Mouse (Mus musculus) forebrain, embryonic 10.5 days (tissue): ENCODE measurements around the gene Akr1b3. TPM values are rescaled to one million over a fixed set of nuclear protein-coding genes. Genes with fewer than 3 reads are reported as not detected.
"Not testable (repeated sequence)": the region's sequence is repeated elsewhere in the genome, so short reads cannot be mapped to it uniquely, and the experiment has no call there.

Experiments used
- DNase-seq: peaks from one replicate; pipeline ENCODE4 v3.0.0-alpha.2; 2017; ENCODE audit warnings: low spot score; ENCODE audit errors: extremely low spot score
- H3K27ac ChIP-seq: fragments of 300-500 bp; sonication (generic); 2 replicates; pipeline ENCODE4 v1.5.1; 2016; ENCODE audit warnings: mild to moderate bottlenecking
- H3K27me3 ChIP-seq: fragments of 300-500 bp; sonication (generic); 2 replicates; pipeline ENCODE4 v1.6.1; 2016; ENCODE audit warnings: mild to moderate bottlenecking; ENCODE audit not compliant: poor library complexity, severe bottlenecking
- H3K36me3 ChIP-seq: fragments of 300-500 bp; sonication (generic); replicated peaks from 2 replicates; pipeline ENCODE4 v1.6.1; 2016; ENCODE audit warnings: mild to moderate bottlenecking, moderate library complexity
- H3K4me1 ChIP-seq: fragments of 300-500 bp; sonication (generic); 2 replicates; pipeline ENCODE4 v1.6.1; 2016
- H3K4me3 ChIP-seq: fragments of 300-500 bp; sonication (generic); 2 replicates; pipeline ENCODE4 v1.5.1; 2016; ENCODE audit warnings: mild to moderate bottlenecking, moderate library complexity
- H3K9me3 ChIP-seq: fragments of 300-500 bp; sonication (generic); 2 replicates; pipeline ENCODE4 v1.6.1; 2016; ENCODE audit warnings: mild to moderate bottlenecking, moderate library complexity
- WGBS: fragments of 180-500 bp; shearing (Covaris S2); methylation state at CpG from one replicate; pipeline ENCODE4 v1.1.7; 2016; 5-methylcytosine and 5-hydroxymethylcytosine counted together
- polyA plus RNA-seq: library from polyadenylated mRNA; unstranded; fragments of >200 nt; fragmentation: Nextera tagmentation; extraction: Ambion mirVana; gene quantifications from 2 replicates; pipeline ENCODE4 v1.2.1, GENCODE M21; 2016

Gene Akr1b3
- polyA plus RNA-seq, 1 experiment from 2014 or later = 262 TPM

DNA sequence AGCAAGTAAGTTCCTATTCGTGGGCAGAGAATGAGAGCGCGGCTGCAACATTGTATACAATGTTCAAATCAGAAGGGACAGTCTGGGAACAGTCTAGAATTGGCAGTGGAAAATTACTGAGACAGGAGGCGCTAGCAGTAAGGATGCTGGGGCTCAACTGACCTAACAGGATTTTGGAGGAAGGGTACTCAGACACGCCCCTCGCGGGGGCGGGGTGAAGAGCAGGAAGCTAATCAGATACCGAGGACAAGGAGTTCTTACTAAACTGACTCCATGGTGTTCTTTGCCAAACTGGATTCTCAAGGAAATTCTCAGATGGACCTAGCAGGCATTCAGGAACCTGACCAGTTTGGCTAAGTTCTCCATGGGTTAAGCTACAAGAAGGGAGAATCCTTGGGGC, 27.7 kb upstream of the Akr1b3 start:
- H3K27me3 ChIP-seq = no peaks in the 10 kb centered on the region
- H3K4me1 ChIP-seq = peaks cover 20% of the 10 kb centered on the region
- H3K27ac ChIP-seq = no peak overlapping the region
- no peaks in the 10 kb centered on the region for H3K9me3 ChIP-seq
- peak; percentile 37 for DNase-seq
- H3K4me3 ChIP-seq = 0 out of 2 replicates have a peak overlapping the region, but pooled peaks have one; percentile 0
- 18% methylated on average over 9 of the region's 9 CpGs for WGBS
- H3K36me3 ChIP-seq = no peaks in the 10 kb centered on the region

DNA sequence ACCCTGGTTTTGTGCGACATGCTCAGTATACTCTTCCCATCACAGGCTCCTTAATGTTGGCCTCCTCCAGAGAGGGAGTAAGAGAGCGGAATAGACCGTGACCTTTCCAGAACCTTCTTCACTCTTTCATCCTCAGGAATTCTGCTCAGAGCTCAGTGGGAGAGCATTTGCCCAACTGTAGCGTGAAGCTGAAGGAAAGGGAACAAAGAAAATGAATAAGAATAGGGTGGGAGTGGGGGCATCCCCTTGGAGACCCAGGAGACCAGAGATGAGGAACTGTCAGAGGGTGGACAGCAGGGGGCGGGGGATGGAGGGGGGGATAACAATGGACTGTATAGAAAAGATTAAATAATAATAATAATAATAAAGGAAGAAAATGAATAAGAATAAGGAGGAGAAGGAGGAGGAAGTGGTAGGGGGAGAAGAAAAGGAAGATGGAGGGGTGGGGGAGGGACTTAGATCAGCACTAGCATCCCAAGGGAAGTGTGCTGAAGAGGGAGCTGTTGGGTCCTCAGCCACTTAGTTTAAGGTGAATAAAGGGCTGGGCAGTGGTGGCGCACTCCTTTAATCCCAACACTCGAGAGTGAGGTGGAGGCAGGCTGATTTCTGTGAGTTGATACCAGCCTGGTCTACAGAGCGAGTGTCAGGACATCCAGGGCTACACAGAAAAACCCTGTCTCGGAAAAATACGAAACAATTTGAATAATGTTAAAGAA, 27.0 kb upstream of the Akr1b3 start:
- Histone ChIP-seq H3K9me3 (no peaks in the 10 kb centered on the region), H3K4me3 (0 out of 2 replicates have a peak overlapping the region, but pooled peaks have one; percentile 0), H3K4me1 (peaks cover 20% of the 10 kb centered on the region), H3K27ac (no peak overlapping the region), H3K36me3 (no peaks in the 10 kb centered on the region), H3K27me3 (no peaks in the 10 kb centered on the region)
- DNase-seq = no peak
- 36% methylated on average over 10 of the region's 10 CpGs for WGBS

DNA sequence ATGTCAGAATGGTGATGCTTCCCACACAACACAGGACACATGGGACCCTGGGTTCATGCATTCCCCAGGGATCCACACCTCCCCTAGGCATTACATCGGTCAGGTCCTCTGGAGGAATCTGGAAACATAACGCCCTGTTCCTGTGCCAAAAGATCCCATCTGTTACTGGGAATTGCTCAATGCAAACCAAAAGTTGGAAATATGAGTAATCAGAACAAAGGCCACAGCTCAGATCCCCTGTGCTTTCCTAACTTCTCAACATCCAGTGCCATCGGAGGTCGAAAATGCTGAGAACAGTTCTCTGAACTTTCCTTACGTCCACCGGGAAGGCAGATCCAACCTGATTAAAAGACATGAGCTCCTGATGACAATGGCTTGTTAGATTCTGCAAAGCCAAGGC, 26.1 kb upstream of the Akr1b3 start:
- 89% methylated on average over 6 of the region's 6 CpGs for WGBS
- H3K27ac ChIP-seq = no peak overlapping the region
- no peaks in the 10 kb centered on the region for H3K9me3 ChIP-seq
- no peaks in the 10 kb centered on the region for H3K27me3 ChIP-seq
- no peak overlapping the region for H3K4me3 ChIP-seq
- no peaks in the 10 kb centered on the region for H3K36me3 ChIP-seq
- DNase-seq = no peak
- H3K4me1 ChIP-seq = peaks cover 20% of the 10 kb centered on the region

DNA sequence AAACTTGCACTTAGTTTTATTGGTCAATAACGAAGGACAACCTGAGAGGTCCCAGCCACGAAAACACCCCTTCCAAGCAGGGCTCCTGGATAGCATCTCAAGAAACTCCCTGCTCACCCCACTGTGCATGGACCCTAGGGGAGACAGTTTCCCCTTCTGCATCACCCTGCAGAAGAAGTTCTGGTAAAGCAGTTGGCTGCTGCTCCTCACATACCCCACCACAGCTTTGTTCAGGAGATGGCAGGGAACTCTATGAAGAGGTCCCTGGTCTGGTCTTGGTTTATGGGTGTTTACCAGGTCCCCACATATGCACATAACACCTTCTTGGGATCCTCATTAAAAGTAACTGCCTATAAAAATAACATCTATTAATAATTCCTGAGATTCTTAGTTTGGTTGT, 25.2 kb upstream of the Akr1b3 start:
- peaks cover 20% of the 10 kb centered on the region for H3K4me1 ChIP-seq
- no peak overlapping the region for H3K27ac ChIP-seq
- no peaks in the 10 kb centered on the region for H3K9me3 ChIP-seq
- H3K27me3 ChIP-seq = no peaks in the 10 kb centered on the region
- no peaks in the 10 kb centered on the region for H3K36me3 ChIP-seq
- WGBS = 80% methylated on average over 2 of the region's 2 CpGs
- no peak for DNase-seq
- H3K4me3 ChIP-seq = no peak overlapping the region

DNA sequence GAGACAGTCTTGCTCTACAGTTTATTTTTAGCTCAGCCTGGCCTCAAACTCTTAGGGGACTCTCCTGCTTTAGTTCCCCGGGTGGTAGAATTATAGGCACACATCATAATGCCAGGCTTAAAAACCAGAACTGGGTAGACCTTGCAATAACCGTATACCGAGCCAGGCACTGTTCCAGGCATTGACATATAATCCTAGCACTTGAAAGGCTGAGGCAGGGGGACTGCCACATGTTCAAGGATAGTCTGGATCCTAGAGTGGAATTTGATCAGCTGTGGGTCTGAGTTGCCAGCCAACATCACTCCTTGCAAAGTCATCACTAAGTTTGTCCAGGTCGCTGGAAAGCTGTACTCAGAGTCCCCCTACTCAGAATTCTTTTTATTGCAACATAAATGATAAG, 24.7 kb upstream of the Akr1b3 start:
- Histone ChIP-seq H3K4me3 (no peak overlapping the region), H3K36me3 (no peaks in the 10 kb centered on the region), H3K4me1 (peaks cover 20% of the 10 kb centered on the region), H3K9me3 (no peaks in the 10 kb centered on the region), H3K27me3 (no peaks in the 10 kb centered on the region), H3K27ac (no peak overlapping the region)
- WGBS = 89% methylated on average over 4 of the region's 4 CpGs
- DNase-seq = no peak

DNA sequence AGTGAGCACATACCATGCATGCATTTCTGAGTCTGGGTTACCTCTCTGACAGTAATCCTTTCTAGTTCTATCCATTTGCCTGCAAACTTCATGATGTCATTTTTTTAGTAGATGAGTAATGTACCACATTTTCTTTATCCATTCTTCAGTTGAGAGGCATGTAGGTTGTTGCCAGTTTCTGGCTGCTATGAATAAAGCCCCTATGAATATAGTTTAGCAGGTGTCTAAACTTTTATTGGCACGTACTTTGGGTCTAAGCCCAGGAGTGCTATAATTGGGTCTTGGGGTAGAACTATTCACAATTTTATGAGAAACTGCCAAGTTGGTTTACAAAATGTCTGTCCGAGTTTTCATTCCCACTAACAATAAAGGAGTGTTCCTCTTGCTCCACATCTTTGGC, 20.5 kb upstream of the Akr1b3 start:
- Histone ChIP-seq H3K27ac (no peak overlapping the region), H3K27me3 (no peaks in the 10 kb centered on the region), H3K4me1 (no peaks in the 10 kb centered on the region), H3K4me3 (no peak overlapping the region), H3K9me3 (no peaks in the 10 kb centered on the region), H3K36me3 (no peaks in the 10 kb centered on the region)
- no peak for DNase-seq
- 84% methylated on average over 2 of the region's 2 CpGs for WGBS

DNA sequence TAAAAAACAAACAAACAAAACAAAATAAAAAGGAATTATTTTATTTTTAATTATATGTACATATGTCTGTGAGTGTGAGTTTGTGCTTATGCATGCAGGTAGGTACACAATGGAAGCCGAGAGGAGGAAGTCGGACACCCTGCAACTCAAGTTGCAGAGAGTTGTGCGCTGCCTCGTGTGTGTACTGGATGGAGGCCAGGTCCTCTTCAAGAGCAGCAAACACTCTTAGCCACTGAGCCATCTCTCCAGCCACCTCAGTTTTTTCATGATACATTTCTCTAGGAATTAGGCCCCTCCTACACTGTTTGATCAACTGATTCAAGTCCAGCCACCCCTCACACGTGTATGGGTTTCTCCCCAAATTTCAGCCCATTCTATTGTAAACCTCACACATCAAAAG, 17.4 kb upstream of the Akr1b3 start:
- Histone ChIP-seq H3K4me1 (no peaks in the 10 kb centered on the region), H3K4me3 (no peak overlapping the region), H3K27ac (no peak overlapping the region), H3K27me3 (no peaks in the 10 kb centered on the region), H3K9me3 (no peaks in the 10 kb centered on the region), H3K36me3 (no peaks in the 10 kb centered on the region)
- 95% methylated on average over 5 of the region's 5 CpGs for WGBS
- DNase-seq = no peak

DNA sequence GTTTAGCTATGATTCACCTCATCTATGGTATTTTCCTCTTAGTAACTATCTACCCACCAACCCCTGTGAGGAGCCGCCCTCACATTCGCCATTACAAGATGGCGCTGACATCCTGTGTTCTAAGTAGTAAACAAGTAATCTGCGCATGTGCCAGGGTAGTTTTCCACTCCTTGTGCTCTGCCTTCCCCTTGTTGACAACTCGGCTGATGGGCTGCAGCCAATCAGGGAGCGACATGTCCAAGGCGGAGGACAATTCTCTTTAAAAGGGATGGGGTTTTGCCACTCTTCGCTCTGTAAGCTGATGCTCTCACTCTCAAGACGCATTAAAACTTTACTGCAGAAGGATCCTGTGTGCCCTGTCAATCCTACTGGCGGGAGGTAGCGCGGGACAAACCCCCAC, 14.5 kb upstream of the Akr1b3 start:
- H3K9me3 ChIP-seq, H3K4me1 ChIP-seq, H3K36me3 ChIP-seq, H3K4me3 ChIP-seq, H3K27me3 ChIP-seq, DNase-seq, H3K27ac ChIP-seq: not testable (repeated sequence)
- WGBS = 86% methylated on average over 12 of the region's 12 CpGs

DNA sequence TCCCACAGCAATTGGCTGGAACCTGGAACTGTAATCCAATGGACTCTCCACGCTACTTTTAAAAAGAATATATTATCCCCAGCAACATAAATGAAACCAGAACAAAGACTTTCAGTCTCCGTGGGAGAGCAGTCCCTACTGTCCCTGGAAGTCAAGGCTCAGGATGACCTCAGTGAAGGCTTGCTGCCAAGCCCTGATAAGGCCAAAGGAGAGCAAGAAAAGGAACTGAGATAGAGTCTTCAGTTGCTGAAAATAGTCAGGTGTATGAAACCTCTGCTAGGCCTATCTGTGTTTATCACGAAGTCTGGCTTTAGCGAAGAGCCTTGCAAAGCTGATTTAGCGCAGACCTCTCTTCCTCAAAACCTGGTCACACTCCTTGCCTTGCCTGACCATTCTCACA, 14.1 kb upstream of the Akr1b3 start:
- Histone ChIP-seq H3K36me3 (no peaks in the 10 kb centered on the region), H3K4me3 (no peak overlapping the region), H3K27me3 (no peaks in the 10 kb centered on the region), H3K9me3 (no peaks in the 10 kb centered on the region), H3K4me1 (no peaks in the 10 kb centered on the region), H3K27ac (no peak overlapping the region)
- DNase-seq = no peak
- 94% methylated on average over 5 of the region's 5 CpGs for WGBS

DNA sequence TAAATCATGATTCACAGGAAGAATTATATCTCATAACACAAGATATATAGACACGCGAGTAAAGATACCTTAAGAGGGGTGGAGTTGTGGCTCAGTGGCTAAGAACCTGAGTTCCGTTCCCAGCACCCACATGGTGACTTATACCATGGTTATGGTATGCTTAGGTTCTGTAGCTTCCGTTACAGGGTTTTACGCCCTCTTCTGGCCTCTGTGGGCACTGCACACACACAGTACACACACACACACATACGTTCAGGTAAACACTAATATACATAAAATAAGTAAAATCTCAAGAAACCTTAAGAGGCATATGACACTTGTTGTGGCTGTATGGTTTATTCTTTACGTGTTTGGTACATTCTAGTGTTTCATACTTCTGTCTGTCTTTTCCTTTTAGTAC, 4.8 kb upstream of the Akr1b3 start:
- Histone ChIP-seq H3K27me3 (peaks cover 11% of the 10 kb centered on the region), H3K9me3 (no peaks in the 10 kb centered on the region), H3K36me3 (no peaks in the 10 kb centered on the region), H3K4me1 (peaks cover 4% of the 10 kb centered on the region), H3K4me3 (no peak overlapping the region), H3K27ac (no peak overlapping the region)
- 95% methylated on average over 7 of the region's 7 CpGs for WGBS
- DNase-seq = no peak

DNA sequence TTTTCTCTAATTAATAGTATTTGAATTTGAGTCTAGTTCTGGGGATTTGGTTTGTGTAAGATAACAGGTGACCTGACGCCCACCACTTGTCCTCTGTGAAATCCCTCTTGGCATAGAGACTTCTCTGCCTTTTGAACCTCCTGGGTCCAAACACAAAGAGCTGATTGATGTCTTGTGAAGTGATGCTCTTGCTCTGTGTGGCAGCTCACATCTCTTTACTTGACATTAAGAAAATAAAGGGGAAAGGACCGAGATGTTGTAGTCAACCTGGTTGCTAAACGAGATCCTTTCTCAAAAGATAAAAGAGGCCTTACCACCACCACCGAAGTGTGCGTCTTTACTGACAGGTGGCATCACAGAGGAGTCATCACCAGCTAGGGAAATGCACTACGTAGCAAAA, 1.4 kb upstream of the Akr1b3 start:
- H3K27me3 ChIP-seq = peaks cover 11% of the 10 kb centered on the region
- no peak overlapping the region for H3K4me3 ChIP-seq
- WGBS = 82% methylated on average over 6 of the region's 6 CpGs
- no peak for DNase-seq
- H3K4me1 ChIP-seq = peaks cover 32% of the 10 kb centered on the region
- no peaks in the 10 kb centered on the region for H3K9me3 ChIP-seq
- H3K27ac ChIP-seq = no peak overlapping the region
- H3K36me3 ChIP-seq = peaks cover 13% of the 10 kb centered on the region

DNA sequence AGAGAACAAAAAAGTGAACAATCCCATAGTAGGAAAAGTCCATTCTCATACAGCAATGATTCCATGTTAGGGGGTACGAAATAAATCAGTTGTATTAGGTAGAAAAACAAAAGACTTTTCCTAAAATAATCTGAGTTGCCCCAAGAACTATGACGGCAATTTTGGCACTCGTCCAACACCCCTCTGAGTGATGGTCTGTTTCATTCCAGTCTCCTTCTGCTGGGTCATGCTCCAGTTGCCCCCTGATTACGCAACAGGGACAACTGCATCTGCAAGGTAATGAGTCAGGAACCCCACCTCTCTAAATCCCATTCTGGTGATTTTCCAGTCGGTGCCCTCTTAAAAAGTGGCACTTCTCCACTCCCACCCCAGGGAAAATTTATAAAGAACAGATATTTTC, 894 bp upstream of the Akr1b3 start:
- Histone ChIP-seq H3K4me3 (no peak overlapping the region), H3K27ac (no peak overlapping the region), H3K27me3 (peaks cover 11% of the 10 kb centered on the region), H3K9me3 (no peaks in the 10 kb centered on the region), H3K36me3 (peaks cover 17% of the 10 kb centered on the region), H3K4me1 (peaks cover 33% of the 10 kb centered on the region)
- DNase-seq = no peak
- 84% methylated on average over 5 of the region's 5 CpGs for WGBS

DNA sequence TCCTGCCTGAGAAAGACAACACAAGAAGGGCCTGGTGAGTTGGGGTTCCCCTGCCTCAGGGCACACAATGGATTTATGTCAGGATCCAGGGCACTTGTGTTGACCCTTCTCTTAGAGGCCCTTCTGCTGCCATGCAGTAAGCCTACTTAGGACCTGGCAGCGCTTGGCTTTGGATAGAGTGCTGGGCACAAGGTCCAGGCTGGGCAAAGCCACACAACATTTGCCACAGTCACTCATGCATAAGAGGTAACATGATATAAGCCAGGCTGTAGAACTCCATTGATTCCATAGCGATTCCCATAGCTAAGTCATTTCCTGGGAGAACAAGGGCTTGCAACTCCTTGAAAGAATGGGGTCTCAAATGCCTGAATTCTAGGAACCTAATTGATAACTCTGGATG, 3.4 kb downstream of the Akr1b3 start:
- H3K4me3 ChIP-seq = no peak overlapping the region
- no peak for DNase-seq
- H3K27ac ChIP-seq = no peak overlapping the region
- H3K4me1 ChIP-seq = peaks cover 33% of the 10 kb centered on the region
- no peaks in the 10 kb centered on the region for H3K9me3 ChIP-seq
- WGBS = 98% methylated on average over 2 of the region's 2 CpGs
- peaks cover 59% of the 10 kb centered on the region for H3K36me3 ChIP-seq
- H3K27me3 ChIP-seq = peaks cover 9% of the 10 kb centered on the region

DNA sequence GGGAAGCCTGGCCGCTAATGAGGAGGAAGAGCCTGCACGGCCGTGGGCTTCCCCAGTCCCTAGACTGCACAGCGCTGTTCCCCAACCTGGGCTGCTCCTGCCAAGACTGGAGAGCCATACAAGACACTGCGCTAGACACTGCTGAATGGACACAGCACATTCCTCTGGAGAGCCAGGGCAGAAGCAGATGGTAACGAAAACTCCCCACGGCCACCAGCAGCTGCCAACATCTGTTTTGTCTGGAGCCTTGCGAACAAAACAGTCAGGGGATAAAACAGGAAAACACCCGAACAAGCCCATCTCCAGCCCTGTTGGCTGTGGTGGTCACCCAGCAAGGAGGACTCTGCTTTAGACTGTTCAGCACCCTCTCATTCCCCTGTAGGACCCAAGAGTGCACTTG, 3.9 kb downstream of the Akr1b3 start:
- peaks cover 33% of the 10 kb centered on the region for H3K4me1 ChIP-seq
- no peak overlapping the region for H3K27ac ChIP-seq
- WGBS = 81% methylated on average over 9 of the region's 9 CpGs
- no peak for DNase-seq
- H3K36me3 ChIP-seq = peaks cover 64% of the 10 kb centered on the region
- H3K27me3 ChIP-seq = peaks cover 4% of the 10 kb centered on the region
- H3K4me3 ChIP-seq = no peak overlapping the region
- no peaks in the 10 kb centered on the region for H3K9me3 ChIP-seq
